Mouse (Mus musculus): Measurements from ENCODE around the gene Ddx47.

The Ddx47 gene

DNA sequence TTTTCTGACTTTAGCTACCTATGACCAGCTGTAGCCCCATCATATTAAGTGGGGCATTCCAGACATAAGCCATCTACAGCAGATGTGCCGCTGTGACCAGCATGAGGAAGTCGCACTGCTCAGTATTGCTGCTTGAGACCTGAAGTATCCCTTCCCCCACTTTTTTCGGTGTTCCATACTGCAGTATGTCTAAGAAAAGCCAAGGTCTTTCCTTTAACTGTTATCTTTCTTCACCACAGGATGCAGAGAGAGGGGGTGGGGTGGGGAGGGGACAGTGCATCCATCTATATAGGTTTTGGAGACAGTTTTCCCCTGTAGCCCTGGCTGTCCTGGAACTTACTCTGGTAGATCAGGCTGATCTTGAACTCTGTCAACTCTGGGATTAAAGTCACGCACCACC, 5.0 kb upstream of the Ddx47 start:
- DNase-seq (ENCODE audit: low spot score in 2 of 2): no peak

DNA sequence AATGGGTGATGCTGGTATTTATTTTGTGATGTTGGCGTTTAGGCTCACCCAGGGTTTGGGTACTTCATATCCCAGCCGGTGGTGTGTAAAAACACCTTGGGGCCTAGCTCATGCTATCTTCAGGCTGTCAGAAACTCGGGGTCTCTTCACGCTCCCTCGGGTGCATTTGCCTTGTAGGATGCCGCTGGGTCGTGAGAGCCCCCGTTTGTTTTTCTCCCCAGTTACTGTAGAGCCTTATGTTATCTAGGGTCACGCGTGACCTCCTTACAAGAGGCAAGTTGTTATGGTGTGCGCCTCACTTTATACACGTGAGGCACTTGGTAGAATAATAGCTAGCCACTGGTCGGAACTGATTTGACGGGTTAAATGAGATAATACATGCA, 313 bp downstream of the Ddx47 start:
- no peak for DNase-seq (ENCODE audit: low spot score in 2 of 2)

GRCm38 (mm10) chr6:135017211-135017610, 5.8 kb downstream of the Ddx47 start:
- DNase-seq (ENCODE audit: low spot score in 2 of 2): no peak

DNA sequence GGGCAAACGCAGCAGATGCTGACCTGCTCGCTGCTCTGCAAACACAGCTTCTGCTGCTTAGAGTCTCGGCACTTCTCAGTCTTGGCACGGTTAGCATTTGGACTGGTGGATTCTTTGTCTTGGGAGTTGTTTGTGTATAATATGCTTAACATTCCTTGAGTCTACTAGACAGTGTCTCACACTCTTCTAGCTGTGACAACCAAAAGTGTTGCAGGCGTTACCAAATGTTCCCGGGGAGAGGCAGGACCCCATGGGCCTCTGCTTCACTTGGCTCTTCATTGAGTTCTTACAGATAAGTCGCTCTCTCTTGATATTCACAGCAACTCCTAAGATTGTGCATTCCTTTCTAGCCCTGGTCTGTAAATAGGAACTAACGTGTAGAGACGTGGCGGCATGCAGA, 8.2 kb downstream of the Ddx47 start:
- no peak for DNase-seq (ENCODE audit: low spot score in 2 of 2)

- DNase-seq (ENCODE audit: low spot score in 2 of 2): no peak
Measured at GRCm38 (mm10) chr6:135021633-135022032, 10.2 kb downstream of the Ddx47 start.

- DNase-seq (ENCODE audit: low spot score in 2 of 2): no peak
Measured at GRCm38 (mm10) chr6:135023379-135023778, 12.0 kb downstream of the Ddx47 start.

DNA sequence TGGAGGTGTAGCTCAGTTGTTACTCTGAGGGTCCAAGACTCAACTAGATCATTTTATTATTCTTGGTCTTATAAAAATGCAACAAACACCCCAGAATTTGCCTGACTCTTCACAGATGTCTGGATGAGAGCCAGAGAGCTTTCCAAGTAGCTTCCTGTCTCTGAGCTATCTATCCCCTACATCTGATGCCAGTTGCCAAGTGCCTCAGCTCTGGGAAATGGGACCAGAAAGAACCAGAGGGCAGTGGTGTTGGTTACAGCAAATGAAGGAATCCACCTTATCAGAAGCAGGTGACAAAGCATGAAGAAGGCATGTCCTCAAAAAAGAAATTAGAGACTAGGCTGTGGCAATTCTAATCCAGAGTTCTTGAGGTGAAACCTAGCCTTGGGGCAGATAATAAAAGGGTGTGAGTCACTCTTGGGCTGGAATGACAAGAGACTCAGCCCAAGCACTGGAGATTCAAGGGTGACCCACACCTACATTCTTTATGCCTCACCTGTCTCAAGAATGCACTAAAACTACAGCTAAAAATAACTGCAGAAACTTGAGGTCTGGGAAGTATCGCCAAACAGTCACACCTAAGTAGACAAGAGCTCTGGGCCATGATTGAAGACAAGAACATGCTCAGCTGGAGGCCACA, 13.5 kb downstream of the Ddx47 start:
- no peak for DNase-seq (ENCODE audit: low spot score in 2 of 2)

DNA sequence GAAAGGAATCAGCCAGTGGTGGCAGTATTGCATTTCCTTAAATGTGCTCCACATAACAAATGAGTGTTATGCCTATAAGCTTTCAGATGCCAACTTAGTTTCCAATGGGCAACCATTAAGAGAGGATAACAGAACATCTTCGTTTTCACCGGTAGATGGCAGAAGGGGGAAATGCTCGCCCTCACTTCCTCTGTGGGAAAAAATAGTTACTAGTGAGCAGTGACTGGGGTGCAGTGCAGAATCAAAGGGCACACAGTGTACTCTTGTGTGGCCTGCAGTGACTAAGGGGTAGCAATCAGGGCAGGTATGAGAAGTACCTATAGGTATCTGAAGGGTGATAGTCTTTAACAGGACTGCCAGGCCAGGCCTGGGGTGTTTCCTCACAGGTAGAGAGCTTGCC, 14.8 kb downstream of the Ddx47 start:
- peak in 1 of 2 experiments; percentile 29 for DNase-seq (ENCODE audit: low spot score in 2 of 2)

DNA sequence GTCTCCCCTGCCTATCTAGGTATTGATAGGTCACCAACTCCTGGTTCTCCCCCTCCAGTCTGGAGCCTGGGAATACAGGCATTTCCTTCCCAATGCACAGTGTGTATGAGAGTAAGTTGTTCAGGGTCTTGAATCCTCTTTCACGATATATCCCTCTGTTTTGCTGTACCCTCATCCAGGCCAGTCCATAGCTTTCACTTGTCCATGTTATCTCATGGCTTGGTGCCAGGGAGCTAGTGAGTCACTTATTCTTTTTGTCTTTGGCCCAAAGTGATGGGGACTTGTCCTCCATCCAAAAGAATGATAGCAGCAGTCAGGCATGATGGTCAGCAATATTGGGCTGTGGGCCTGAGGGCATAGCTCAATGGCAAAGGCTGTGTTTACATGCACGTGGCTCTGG, 15.3 kb downstream of the Ddx47 start:
- no peak for DNase-seq (ENCODE audit: low spot score in 2 of 2)

DNA sequence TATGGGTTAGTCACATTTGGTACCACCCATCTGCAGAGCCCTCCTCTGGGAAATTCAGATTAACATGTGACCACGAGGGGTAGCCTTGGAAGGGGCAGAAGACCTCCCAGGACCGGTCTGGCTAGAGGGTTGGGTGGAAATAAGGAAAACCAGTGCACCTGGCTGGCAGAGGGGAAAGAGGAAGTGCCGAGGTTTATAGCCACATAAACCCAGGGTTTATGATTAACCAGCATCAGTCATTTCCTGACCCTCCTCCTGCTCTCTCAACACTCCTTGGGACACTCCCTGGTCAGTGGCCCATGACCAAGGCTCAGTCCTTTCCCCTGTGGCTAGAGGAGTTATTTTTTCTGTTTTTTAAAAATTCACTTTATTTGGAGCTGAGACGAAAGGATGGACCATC, 17.8 kb downstream of the Ddx47 start:
- no peak for DNase-seq (ENCODE audit: low spot score in 2 of 2)

DNA sequence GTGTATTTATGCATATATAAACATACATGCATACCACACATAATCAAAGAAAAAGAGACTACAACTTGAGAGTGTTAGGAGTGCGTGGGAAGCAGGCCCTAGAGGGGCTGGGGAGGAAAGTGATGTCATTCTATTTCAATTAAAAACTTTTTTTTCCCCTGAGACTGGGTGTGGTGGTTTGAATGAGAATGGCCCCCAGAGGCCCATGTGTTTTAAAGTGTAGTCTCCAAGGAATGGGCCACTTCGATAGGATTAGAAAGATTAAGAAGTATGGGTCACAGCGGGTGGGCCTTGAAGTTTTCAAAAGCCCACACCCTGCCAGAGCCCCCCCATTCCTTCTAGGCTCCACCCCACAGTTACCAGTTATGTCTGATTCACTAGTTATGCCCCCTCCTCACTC, 27.3 kb downstream of the Ddx47 start:
- no peak for DNase-seq (ENCODE audit: low spot score in 2 of 2)

DNA sequence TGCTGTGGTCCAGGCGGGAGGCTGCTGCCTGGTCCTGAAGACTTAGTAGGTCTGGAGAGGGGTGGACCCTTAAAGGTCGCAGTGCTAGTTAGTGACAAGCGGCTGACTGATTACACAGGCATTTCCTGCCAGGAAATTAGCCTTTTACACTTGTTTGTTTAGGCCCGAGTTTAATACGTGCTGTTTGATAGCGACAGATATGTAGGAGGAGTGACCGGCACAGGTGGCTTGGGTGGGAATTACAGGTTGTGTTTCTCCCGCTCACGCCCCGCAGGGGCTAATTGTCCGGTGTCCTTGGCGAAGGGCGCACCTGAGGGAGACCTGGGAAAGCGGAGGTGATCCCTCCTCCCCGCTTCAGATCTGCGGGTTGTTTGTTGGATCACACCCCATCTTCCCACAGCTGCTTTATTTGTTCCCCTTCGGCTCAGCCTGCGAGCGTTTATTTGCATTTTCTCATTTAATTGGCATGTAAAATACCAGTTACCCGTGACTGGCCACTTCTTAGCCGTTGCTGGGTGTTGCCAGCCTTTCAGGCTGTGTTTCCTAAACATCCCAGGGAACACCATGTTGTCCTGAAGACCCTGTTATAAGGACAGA, 29.0 kb downstream of the Ddx47 start:
- no peak for DNase-seq (ENCODE audit: low spot score in 2 of 2)

GRCm38 (mm10) chr6:135041930-135042329, 30.5 kb downstream of the Ddx47 start:
- DNase-seq (ENCODE audit: low spot score in 2 of 2): no peak

- DNase-seq (ENCODE audit: low spot score in 2 of 2): no peak
Measured at GRCm38 (mm10) chr6:135047276-135047675, 35.9 kb downstream of the Ddx47 start.

DNA sequence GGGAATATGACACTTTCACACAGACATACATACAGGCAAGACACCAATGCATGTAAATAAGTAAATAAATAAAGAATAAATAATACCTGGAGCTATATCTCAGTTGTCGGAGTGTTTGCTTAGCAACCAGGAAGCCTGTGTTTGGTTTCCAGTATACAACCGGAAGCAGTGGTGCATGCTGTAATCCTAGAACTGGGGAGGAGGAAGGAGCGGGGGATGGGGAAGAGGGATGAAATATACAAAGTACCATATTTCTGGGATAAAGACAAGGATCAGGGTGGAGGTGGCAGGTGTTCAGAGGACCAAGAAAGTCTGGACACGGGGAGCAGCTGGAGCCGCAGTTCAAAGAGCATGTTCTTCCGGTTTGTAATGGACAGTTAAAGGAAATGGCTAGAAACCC, 37.1 kb downstream of the Ddx47 start:
- no peak for DNase-seq (ENCODE audit: low spot score in 2 of 2)

DNA sequence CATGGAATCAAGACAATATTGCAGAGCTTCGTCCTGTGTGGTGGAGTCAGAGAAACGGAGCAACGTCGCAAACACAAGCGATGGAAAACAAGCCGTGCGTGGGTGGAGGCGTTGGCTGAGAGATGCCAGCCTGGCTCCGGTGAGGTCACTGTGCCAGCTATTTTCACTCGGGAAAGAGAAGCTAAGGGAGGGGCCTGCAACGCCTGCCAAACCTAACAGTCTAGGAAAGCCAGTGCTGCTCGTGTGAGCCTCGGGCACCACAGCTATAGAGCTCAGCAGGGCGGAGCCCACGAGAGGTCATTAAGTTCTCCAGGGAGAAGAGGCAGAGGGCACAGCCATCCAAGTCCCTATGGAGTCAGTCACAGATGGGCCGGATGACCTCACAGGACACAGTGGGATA, 37.5 kb downstream of the Ddx47 start:
- no peak for DNase-seq (ENCODE audit: low spot score in 2 of 2)

GRCm38 (mm10) chr6:135053789-135054188, 42.4 kb downstream of the Ddx47 start:
- DNase-seq (ENCODE audit: low spot score in 2 of 2): no peak

DNA sequence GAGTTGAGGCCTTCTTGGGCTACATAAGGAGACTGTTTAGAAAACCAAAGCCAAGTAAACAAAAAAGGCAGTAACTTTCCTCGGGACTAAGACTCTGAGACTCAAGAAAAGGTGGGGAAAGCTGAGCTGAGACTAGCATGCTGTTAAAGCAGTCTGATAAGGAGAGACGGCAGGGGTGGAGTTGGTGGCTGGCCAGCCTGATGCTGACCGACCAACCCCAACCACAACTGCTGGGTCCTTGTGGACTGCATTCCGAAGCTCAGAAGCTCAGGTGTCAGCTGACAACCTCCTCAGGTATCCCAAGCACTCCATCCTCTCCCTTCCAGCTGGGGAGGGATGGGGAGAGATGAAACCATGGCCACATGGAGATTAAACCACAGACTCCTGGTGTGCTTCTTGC, 44.5 kb downstream of the Ddx47 start:
- no peak for DNase-seq (ENCODE audit: low spot score in 2 of 2)

GRCm38 (mm10) chr6:135060728-135061127, 49.3 kb downstream of the Ddx47 start:
- DNase-seq (ENCODE audit: low spot score in 2 of 2): no peak

GRCm38 (mm10) chr6:135064621-135065020, 53.2 kb downstream of the Ddx47 start:
- DNase-seq (ENCODE audit: low spot score in 2 of 2): no peak

GRCm38 (mm10) chr6:135065236-135065957, 54.0 kb downstream of the Ddx47 start, which contains the start of gene Gprc5a:
TSS of gene Gprc5a (plus strand) at chr6:135065651.
- DNase-seq (ENCODE audit: low spot score in 2 of 2): no peak

- no peak for DNase-seq (ENCODE audit: low spot score in 2 of 2)
Measured at GRCm38 (mm10) chr6:135066795-135067445, 55.5 kb downstream of the Ddx47 start.

DNA sequence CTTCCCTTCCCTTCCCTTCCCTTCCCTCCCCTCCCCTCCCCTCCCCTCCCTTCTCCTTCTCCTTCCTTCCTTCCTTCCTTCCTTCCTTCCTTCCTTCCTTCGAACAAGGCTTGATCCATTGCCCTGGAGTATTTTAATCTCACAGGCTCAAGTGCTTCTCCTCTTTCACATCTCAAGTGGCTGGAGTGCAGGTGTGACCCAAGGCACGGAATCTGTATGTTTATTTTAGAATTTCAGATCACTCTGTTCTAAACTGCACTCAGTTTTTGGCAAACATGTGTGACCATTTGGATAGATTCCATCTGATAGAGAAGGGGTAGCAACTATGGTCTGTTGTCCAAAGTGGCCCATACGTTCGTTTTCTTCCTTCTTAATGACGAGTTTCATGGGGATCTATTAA, 56.8 kb downstream of the Ddx47 start:
- no peak for DNase-seq (ENCODE audit: low spot score in 2 of 2)
